Mouse (Mus musculus) heart, embryonic 11.5 days (tissue): ENCODE measurements at regions not wholly inside any gene's neighbourhood (a gene's known extent, or its start where the extent isn't known, plus 50 kb on each side); places are given as distances from the start of the nearest gene placed in this dataset.
"Not testable (repeated sequence)": the region's sequence is repeated elsewhere in the genome, so short reads cannot be mapped to it uniquely, and the experiment has no call there.

Experiments used
- ATAC-seq: fragments of 200-750 bp; cut with Nextera tagmentation; replicated peaks from 2 replicates; pipeline ENCODE4 v1.8.0; 2017; ENCODE audit warnings: moderate library complexity; ENCODE audit not compliant: insufficient number of reproducible peaks, low FRiP score, low TSS enrichment
- H3K27ac ChIP-seq: fragments of 300-500 bp; sonication (generic); 2 replicates; pipeline ENCODE4 v1.5.1; 2014; ENCODE audit warnings: mild to moderate bottlenecking, low read depth, low read length
- H3K27me3 ChIP-seq: fragments of 300-500 bp; sonication (generic); 2 replicates; pipeline ENCODE4 v1.6.1; 2014; ENCODE audit warnings: mild to moderate bottlenecking, low read length, mixed read lengths; ENCODE audit not compliant: control insufficient read depth, insufficient read depth
- H3K36me3 ChIP-seq: fragments of 300-500 bp; sonication (generic); 2 replicates; pipeline ENCODE4 v1.6.1; 2014; ENCODE audit warnings: mild to moderate bottlenecking, low read length, moderate library complexity, mixed read lengths; ENCODE audit not compliant: control insufficient read depth, insufficient read depth
- H3K4me1 ChIP-seq: fragments of 300-500 bp; sonication (generic); 2 replicates; pipeline ENCODE4 v1.6.1; 2014; ENCODE audit warnings: low read length; ENCODE audit not compliant: control insufficient read depth, insufficient read depth
- H3K4me2 ChIP-seq: fragments of 300-500 bp; sonication (generic); 2 replicates; pipeline ENCODE4 v1.6.1; 2014; ENCODE audit warnings: mild to moderate bottlenecking, moderate library complexity
- H3K4me3 ChIP-seq: fragments of 300-500 bp; sonication (generic); 2 replicates; pipeline ENCODE4 v1.5.1; 2014; ENCODE audit warnings: low read depth, low read length
- H3K9ac ChIP-seq: fragments of 300-500 bp; sonication (generic); 2 replicates; pipeline ENCODE4 v1.6.1; 2014; ENCODE audit warnings: mild to moderate bottlenecking, low read depth, low read length, moderate library complexity
- H3K9me3 ChIP-seq: fragments of 300-500 bp; sonication (generic); replicated peaks from 2 replicates; pipeline ENCODE4 v1.6.1; 2016; ENCODE audit warnings: low read length; ENCODE audit not compliant: control insufficient read depth
- WGBS: fragments of 180-500 bp; shearing (Covaris S2); extraction: QIAGEN DNeasy Blood & Tissue Kit; methylation state at CpG from one replicate; pipeline ENCODE4 v1.1.7; 2014; ENCODE audit not compliant: insufficient replicate concordance; 5-methylcytosine and 5-hydroxymethylcytosine counted together

- no peaks in the 10 kb centered on the region for H3K4me1 ChIP-seq
- no peak overlapping the region for H3K27ac ChIP-seq
- H3K36me3 ChIP-seq = no peaks in the 10 kb centered on the region
- no peak overlapping the region for H3K4me3 ChIP-seq
- WGBS = 78% methylated on average over 2 of the region's 2 CpGs
- no peak overlapping the region for H3K9ac ChIP-seq
- no peaks in the 10 kb centered on the region for H3K9me3 ChIP-seq
- ATAC-seq = no peak
- no peak overlapping the region for H3K4me2 ChIP-seq
- H3K27me3 ChIP-seq = no peaks in the 10 kb centered on the region
These were observed 261.4 kb upstream of the Arhgap42 start for GRCm38 (mm10) chr9:9500345-9500744.

DNA sequence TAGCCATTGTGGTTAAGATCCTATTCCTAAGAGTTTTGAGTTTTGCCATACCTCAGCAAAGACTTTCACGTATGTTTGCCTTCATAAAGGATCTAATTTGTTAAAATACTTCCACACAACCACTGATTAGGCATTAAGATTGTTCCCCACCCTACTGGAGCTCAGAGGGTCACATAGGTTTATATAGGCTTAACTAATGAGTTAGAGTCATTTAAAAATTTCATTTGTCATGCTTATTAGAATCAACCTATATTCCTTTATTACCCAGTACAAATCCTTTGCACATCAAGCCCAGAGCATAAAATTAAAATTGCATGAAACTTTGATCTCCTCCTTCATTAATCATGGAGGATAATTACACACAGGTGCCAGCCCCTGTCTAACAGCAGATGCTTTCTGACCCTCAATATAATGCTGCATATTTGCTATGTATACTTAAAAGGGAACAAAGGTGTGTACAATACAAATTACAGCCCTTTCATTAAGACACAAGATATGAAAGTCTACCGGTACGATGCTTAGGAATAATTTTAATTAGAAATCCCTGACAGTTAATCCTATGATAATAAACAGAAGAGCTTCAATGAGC lies 254.8 kb upstream of the Arhgap42 start:
- no peaks in the 10 kb centered on the region for H3K4me1 ChIP-seq
- no peaks in the 10 kb centered on the region for H3K9me3 ChIP-seq
- no peak overlapping the region for H3K9ac ChIP-seq
- no peak overlapping the region for H3K4me3 ChIP-seq
- 82% methylated on average over 3 of the region's 3 CpGs for WGBS
- H3K27me3 ChIP-seq = no peaks in the 10 kb centered on the region
- no peak overlapping the region for H3K27ac ChIP-seq
- no peak for ATAC-seq
- no peak overlapping the region for H3K4me2 ChIP-seq
- no peaks in the 10 kb centered on the region for H3K36me3 ChIP-seq

DNA sequence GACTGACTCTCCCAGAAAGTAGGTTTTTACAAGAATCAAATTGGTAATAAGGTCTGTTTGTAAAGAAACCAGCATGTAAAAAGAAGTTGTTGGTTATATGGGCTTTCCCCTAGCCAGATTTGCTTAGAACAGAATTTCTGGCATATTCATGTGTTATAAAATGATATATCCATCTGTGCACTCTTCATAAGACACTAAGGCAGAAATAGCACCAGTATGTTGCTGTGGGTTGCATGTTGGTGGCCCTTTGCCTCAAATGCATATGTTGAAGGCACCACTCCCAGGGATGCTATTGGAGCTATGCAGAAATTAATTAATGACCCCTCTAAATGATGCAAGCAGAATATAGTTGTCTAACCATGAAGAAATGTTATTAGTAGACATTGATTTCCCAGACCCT lies 238.2 kb upstream of the Arhgap42 start:
- no peaks in the 10 kb centered on the region for H3K9me3 ChIP-seq
- H3K27ac ChIP-seq = no peak overlapping the region
- peaks cover 8% of the 10 kb centered on the region for H3K27me3 ChIP-seq
- ATAC-seq = no peak
- no peaks in the 10 kb centered on the region for H3K4me1 ChIP-seq
- H3K36me3 ChIP-seq = no peaks in the 10 kb centered on the region
- no peak overlapping the region for H3K9ac ChIP-seq
- no peak overlapping the region for H3K4me3 ChIP-seq
- H3K4me2 ChIP-seq = no peak overlapping the region

DNA sequence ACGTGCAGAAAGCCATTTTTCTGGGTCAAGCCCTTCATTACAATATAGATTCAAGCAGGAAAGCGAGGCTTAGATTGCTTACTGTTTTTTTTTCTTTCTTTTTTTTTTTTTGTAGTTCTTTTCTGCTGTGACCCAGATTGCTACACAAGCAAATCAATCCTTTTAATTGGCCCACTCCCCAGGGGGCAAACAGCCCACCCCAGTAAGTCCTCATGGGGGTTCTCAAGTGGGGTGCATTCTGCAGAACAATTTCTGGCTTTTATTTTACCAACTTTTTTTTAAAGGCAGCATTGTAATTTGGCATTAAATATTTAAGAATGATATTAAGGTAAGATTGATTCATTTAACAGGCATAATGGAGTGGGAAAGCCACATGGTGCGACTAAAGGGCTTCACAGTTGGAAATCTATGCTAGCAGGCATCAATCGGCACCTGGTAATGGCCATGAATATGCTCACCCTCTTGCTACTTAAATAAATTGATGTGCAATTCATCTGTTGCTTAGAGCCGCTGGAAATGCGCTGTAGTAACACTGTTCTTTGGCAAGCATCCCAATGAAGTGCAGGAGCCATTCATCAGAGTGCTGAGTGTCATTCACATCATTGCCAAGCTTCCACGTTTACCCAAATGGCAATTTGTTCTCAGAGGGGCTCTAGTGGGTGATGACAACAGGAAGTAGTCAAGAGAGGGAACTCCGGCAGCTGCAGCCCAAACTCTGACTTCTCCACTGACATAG lies 236.3 kb upstream of the Arhgap42 start:
- no peaks in the 10 kb centered on the region for H3K9me3 ChIP-seq
- H3K27me3 ChIP-seq = peaks cover 5% of the 10 kb centered on the region; the same call in 1 of the 2 replicates
- H3K27ac ChIP-seq = no peak overlapping the region
- 34% methylated on average over 8 of the region's 8 CpGs for WGBS
- no peak overlapping the region for H3K4me3 ChIP-seq
- no peaks in the 10 kb centered on the region for H3K36me3 ChIP-seq
- no peak overlapping the region for H3K4me2 ChIP-seq
- ATAC-seq = no peak
- H3K4me1 ChIP-seq = no peaks in the 10 kb centered on the region
- no peak overlapping the region for H3K9ac ChIP-seq

GRCm38 (mm10) chr9:9444213-9444612 lies 205.3 kb upstream of the Arhgap42 start:
- 78% methylated on average over 1 of the region's 1 CpGs for WGBS
- no peak for ATAC-seq

DNA sequence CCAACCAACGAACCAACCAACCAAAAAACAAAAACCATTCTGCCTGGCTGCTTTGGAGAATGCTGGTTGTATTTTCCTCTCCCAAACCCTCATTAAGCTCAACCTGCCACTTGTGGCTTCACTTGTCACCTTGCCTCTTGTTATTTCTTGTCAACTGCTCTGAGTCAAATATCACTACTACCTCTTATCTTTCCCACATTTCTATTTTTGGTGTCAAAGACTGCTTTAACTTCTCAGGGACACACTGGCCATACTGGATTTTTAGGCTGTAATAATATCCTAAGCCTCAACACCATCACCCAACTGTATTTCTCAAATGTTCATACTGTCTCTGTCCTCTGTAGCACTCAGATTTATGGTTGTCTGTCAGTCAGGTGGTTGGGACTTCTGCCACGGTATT lies 181.4 kb upstream of the Arhgap42 start:
- 60% methylated on average over 2 of the region's 2 CpGs for WGBS

More at GRCm38 (mm10) chr9:9444213-9444612, 205.3 kb upstream of the Arhgap42 start:
- H3K27ac ChIP-seq = no peak overlapping the region
- no peak overlapping the region for H3K9ac ChIP-seq
- H3K36me3 ChIP-seq = no peaks in the 10 kb centered on the region
- H3K4me2 ChIP-seq = no peak overlapping the region
- no peak overlapping the region for H3K4me3 ChIP-seq
- H3K27me3 ChIP-seq = no peaks in the 10 kb centered on the region
- peaks cover 4% of the 10 kb centered on the region for H3K9me3 ChIP-seq
- no peaks in the 10 kb centered on the region for H3K4me1 ChIP-seq

GRCm38 (mm10) chr9:9412460-9413181 lies 173.7 kb upstream of the Arhgap42 start:
- H3K4me1 ChIP-seq = no peaks in the 10 kb centered on the region
- H3K4me3 ChIP-seq = no peak overlapping the region
- H3K27me3 ChIP-seq = no peaks in the 10 kb centered on the region
- ATAC-seq = 0 out of 2 replicates have a peak, but pooled peaks have one; percentile 35
- H3K36me3 ChIP-seq = no peaks in the 10 kb centered on the region
- no peak overlapping the region for H3K9ac ChIP-seq
- WGBS = 40% methylated on average over 3 of the region's 3 CpGs
- H3K9me3 ChIP-seq = no peaks in the 10 kb centered on the region
- no peak overlapping the region for H3K27ac ChIP-seq
- no peak overlapping the region for H3K4me2 ChIP-seq

More for the DNA sequence above, 181.4 kb upstream of the Arhgap42 start:
- H3K27ac ChIP-seq = no peak overlapping the region
- no peaks in the 10 kb centered on the region for H3K9me3 ChIP-seq
- no peaks in the 10 kb centered on the region for H3K4me1 ChIP-seq
- no peaks in the 10 kb centered on the region for H3K36me3 ChIP-seq
- no peaks in the 10 kb centered on the region for H3K27me3 ChIP-seq
- no peak for ATAC-seq
- no peak overlapping the region for H3K4me2 ChIP-seq
- no peak overlapping the region for H3K9ac ChIP-seq
- H3K4me3 ChIP-seq = no peak overlapping the region

GRCm38 (mm10) chr9:9394190-9394589 lies 155.3 kb upstream of the Arhgap42 start:
- ATAC-seq, H3K4me2 ChIP-seq, H3K27me3 ChIP-seq, H3K9ac ChIP-seq, H3K9me3 ChIP-seq, H3K36me3 ChIP-seq, H3K4me3 ChIP-seq, H3K27ac ChIP-seq, H3K4me1 ChIP-seq: not testable (repeated sequence)
- 73% methylated on average over 4 of the region's 4 CpGs for WGBS
